Mouse (Mus musculus) thymus, adult 2 months (tissue): Measurements from ENCODE around the gene Fam228b.

Source experiments
- CTCF ChIP-seq: fragments of 200-500 bp; IDR thresholded peaks from 2 replicates; pipeline ENCODE4 v1.5.1; 2012; ENCODE audit warnings: mild to moderate bottlenecking, control low read depth, low read length, moderate library complexity, borderline replicate concordance; ENCODE audit not compliant: control insufficient read depth, poor library complexity, insufficient read depth; ENCODE audit errors: extremely low read depth
- POLR2A ChIP-seq: fragments of 200-500 bp; IDR thresholded peaks from 2 replicates; pipeline ENCODE4 v1.6.1; 2012; ENCODE audit warnings: mild to moderate bottlenecking, low read length, control low read depth, moderate library complexity; ENCODE audit not compliant: control insufficient read depth, poor library complexity, insufficient read depth; ENCODE audit errors: extremely low read depth

DNA sequence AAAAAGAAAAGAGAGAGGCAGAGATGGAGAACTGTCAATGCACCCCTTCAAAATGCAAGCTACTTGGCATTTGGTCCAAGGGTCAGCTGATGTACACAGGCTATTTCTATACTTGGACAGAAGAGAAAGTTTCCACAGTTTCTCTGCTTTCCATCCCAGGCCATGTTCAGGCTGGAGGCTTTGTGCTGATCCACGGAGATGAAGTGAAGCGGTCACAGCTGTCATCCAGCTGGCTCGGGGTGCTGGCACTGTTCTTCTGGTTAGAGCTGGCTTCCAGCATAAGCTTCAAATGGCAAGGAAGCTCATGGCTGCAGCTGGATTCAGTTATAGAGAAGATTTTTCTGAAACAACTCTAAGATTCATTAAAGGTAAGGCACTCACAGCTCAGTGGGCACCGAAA is 44.6 kb upstream of the Fam228b start:
- no peak for TF ChIP-seq CTCF
- no peak for TF ChIP-seq POLR2A
